Mouse (Mus musculus): ENCODE measurements at regions not wholly inside any gene's neighbourhood (a gene's known extent, or its start where the extent isn't known, plus 50 kb on each side); places are given as distances from the start of the nearest gene placed in this dataset.

DNA sequence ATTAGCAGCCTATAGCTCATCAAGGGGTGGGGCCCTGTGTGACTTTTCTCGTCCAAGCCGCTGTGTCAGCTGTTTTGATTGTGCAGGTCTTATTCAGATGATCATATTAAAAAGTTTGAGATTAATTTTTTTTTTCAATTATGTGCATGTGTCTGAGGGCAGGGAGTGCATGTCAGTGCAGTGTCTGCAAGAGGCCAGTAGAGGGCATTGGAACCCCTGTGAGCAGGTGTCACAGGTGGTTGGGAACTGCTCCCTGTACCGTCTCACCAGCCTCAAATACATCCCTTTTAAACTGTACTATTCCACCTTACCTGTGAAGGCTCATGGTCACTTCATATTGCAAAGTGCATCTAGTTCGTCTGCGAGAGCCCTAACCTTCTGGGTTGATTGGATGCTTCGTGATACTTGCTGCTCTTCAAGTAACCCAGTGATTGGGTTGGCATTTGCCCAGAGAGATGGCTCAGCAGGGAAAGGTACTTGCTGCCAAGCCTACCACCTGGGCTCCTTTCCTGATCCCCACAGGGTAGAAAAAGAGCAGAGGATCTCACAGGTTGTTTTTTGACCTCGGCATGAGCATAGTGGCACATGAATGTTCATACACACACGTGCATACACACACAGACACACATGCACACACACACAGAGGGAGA lies 178.3 kb upstream of the Fam19a5 start:
- no peak for ATAC-seq (ENCODE audit: low read depth)
- H3K4me1 ChIP-seq (replicated peaks; ENCODE audit: control insufficient read depth, insufficient read depth, low read length) = no peaks in the 10 kb centered on the region

GRCm38 (mm10) chr15:87367381-87367780 lies 176.7 kb upstream of the Fam19a5 start:
- Histone ChIP-seq H3K27me3 (ENCODE audit: control insufficient read depth, insufficient read depth, low read depth, low read length) (no peaks in the 10 kb centered on the region), H3K9me3 (ENCODE audit: control insufficient read depth, low read length) (no peaks in the 10 kb centered on the region), H3K9ac (ENCODE audit: low read length) (no peak overlapping the region), H3K36me3 (ENCODE audit: control insufficient read depth, insufficient read depth, low read length) (no peaks in the 10 kb centered on the region), H3K4me2 (ENCODE audit: low read depth, low read length) (no peak overlapping the region), H3K27ac (ENCODE audit: low read length) (no peak overlapping the region), H3K4me3 (ENCODE audit: low read length) (no peak overlapping the region), H3K4me1 (replicated peaks; ENCODE audit: control insufficient read depth, insufficient read depth, low read length) (no peaks in the 10 kb centered on the region)
- WGBS = 38% methylated on average over 5 of the region's 5 CpGs
- no peak for ATAC-seq (ENCODE audit: low read depth)

More for the DNA sequence above, 178.3 kb upstream of the Fam19a5 start:
- Histone ChIP-seq H3K9ac (ENCODE audit: low read length) (no peak overlapping the region), H3K4me2 (ENCODE audit: low read depth, low read length) (no peak overlapping the region), H3K9me3 (ENCODE audit: control insufficient read depth, low read length) (no peaks in the 10 kb centered on the region), H3K36me3 (ENCODE audit: control insufficient read depth, insufficient read depth, low read length) (no peaks in the 10 kb centered on the region), H3K27ac (ENCODE audit: low read length) (no peak overlapping the region), H3K27me3 (ENCODE audit: control insufficient read depth, insufficient read depth, low read depth, low read length) (no peaks in the 10 kb centered on the region), H3K4me3 (ENCODE audit: low read length) (no peak overlapping the region)
- WGBS = 44% methylated on average over 8 of the region's 8 CpGs

GRCm38 (mm10) chr15:87369381-87369780 lies 174.7 kb upstream of the Fam19a5 start:
- H3K4me1 ChIP-seq (replicated peaks; ENCODE audit: control insufficient read depth, insufficient read depth, low read length) = no peaks in the 10 kb centered on the region
- no peak overlapping the region for H3K4me3 ChIP-seq (ENCODE audit: low read length)
- H3K27me3 ChIP-seq (ENCODE audit: control insufficient read depth, insufficient read depth, low read depth, low read length) = no peaks in the 10 kb centered on the region
- no peak overlapping the region for H3K4me2 ChIP-seq (ENCODE audit: low read depth, low read length)
- H3K9me3 ChIP-seq (ENCODE audit: control insufficient read depth, low read length) = no peaks in the 10 kb centered on the region
- 76% methylated on average over 3 of the region's 3 CpGs for WGBS
- no peak overlapping the region for H3K27ac ChIP-seq (ENCODE audit: low read length)
- ATAC-seq (ENCODE audit: low read depth) = no peak
- no peaks in the 10 kb centered on the region for H3K36me3 ChIP-seq (ENCODE audit: control insufficient read depth, insufficient read depth, low read length)
- H3K9ac ChIP-seq (ENCODE audit: low read length) = no peak overlapping the region

DNA sequence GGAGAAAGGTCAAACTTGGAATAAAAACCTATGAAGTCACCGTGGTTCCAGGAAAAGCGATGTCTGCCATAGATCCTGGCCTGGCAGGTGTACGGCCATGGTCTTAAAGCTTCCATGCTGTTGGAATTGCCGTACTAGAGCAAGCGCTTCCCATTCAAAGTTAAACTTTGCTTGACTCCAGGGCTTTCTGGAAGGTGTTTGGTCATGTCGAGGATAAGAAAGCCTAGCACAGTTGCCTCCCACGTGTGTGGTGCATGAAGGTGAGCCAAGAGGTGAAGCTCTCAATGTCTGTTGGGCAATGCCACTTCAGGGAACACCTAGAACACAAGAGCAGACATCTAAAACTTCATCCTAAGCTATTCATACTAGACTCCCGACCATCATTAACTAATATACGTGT lies 174.3 kb upstream of the Fam19a5 start:
- Histone ChIP-seq H3K36me3 (ENCODE audit: control insufficient read depth, insufficient read depth, low read length) (no peaks in the 10 kb centered on the region), H3K4me3 (ENCODE audit: low read length) (no peak overlapping the region), H3K4me1 (replicated peaks; ENCODE audit: control insufficient read depth, insufficient read depth, low read length) (no peaks in the 10 kb centered on the region), H3K4me2 (ENCODE audit: low read depth, low read length) (no peak overlapping the region), H3K27me3 (ENCODE audit: control insufficient read depth, insufficient read depth, low read depth, low read length) (no peaks in the 10 kb centered on the region), H3K27ac (ENCODE audit: low read length) (no peak overlapping the region), H3K9me3 (ENCODE audit: control insufficient read depth, low read length) (no peaks in the 10 kb centered on the region), H3K9ac (ENCODE audit: low read length) (no peak overlapping the region)
- no peak for ATAC-seq (ENCODE audit: low read depth)
- 83% methylated on average over 9 of the region's 9 CpGs for WGBS

GRCm38 (mm10) chr15:87370761-87371160 lies 173.3 kb upstream of the Fam19a5 start:
- Histone ChIP-seq H3K9me3 (ENCODE audit: control insufficient read depth, low read length) (no peaks in the 10 kb centered on the region), H3K27ac (ENCODE audit: low read length) (no peak overlapping the region), H3K9ac (ENCODE audit: low read length) (no peak overlapping the region), H3K36me3 (ENCODE audit: control insufficient read depth, insufficient read depth, low read length) (no peaks in the 10 kb centered on the region), H3K27me3 (ENCODE audit: control insufficient read depth, insufficient read depth, low read depth, low read length) (no peaks in the 10 kb centered on the region), H3K4me1 (replicated peaks; ENCODE audit: control insufficient read depth, insufficient read depth, low read length) (no peaks in the 10 kb centered on the region), H3K4me2 (ENCODE audit: low read depth, low read length) (no peak overlapping the region), H3K4me3 (ENCODE audit: low read length) (no peak overlapping the region)
- 45% methylated on average over 7 of the region's 7 CpGs for WGBS
- peak; percentile 38; the same call in 1 of the 2 replicates for ATAC-seq (ENCODE audit: low read depth)

- Histone ChIP-seq H3K4me1 (replicated peaks; ENCODE audit: control insufficient read depth, insufficient read depth, low read length) (no peaks in the 10 kb centered on the region), H3K9me3 (ENCODE audit: control insufficient read depth, low read length) (no peaks in the 10 kb centered on the region), H3K4me3 (ENCODE audit: low read length) (no peak overlapping the region), H3K27ac (ENCODE audit: low read length) (no peak overlapping the region), H3K36me3 (ENCODE audit: control insufficient read depth, insufficient read depth, low read length) (no peaks in the 10 kb centered on the region), H3K27me3 (ENCODE audit: control insufficient read depth, insufficient read depth, low read depth, low read length) (no peaks in the 10 kb centered on the region), H3K9ac (ENCODE audit: low read length) (no peak overlapping the region), H3K4me2 (ENCODE audit: low read depth, low read length) (no peak overlapping the region)
- 66% methylated on average over 13 of the region's 13 CpGs for WGBS
- no peak for ATAC-seq (ENCODE audit: low read depth)
Measured at GRCm38 (mm10) chr15:87374670-87375069, 169.4 kb upstream of the Fam19a5 start.

- H3K9ac ChIP-seq (ENCODE audit: low read length) = no peak overlapping the region
- no peaks in the 10 kb centered on the region for H3K9me3 ChIP-seq (ENCODE audit: control insufficient read depth, low read length)
- no peak overlapping the region for H3K27ac ChIP-seq (ENCODE audit: low read length)
- no peak overlapping the region for H3K4me2 ChIP-seq (ENCODE audit: low read depth, low read length)
- WGBS = 67% methylated on average over 14 of the region's 14 CpGs
- no peak for ATAC-seq (ENCODE audit: low read depth)
- no peaks in the 10 kb centered on the region for H3K4me1 ChIP-seq (replicated peaks; ENCODE audit: control insufficient read depth, insufficient read depth, low read length)
- H3K27me3 ChIP-seq (ENCODE audit: control insufficient read depth, insufficient read depth, low read depth, low read length) = no peaks in the 10 kb centered on the region
- no peak overlapping the region for H3K4me3 ChIP-seq (ENCODE audit: low read length)
- no peaks in the 10 kb centered on the region for H3K36me3 ChIP-seq (ENCODE audit: control insufficient read depth, insufficient read depth, low read length)
Measured at GRCm38 (mm10) chr15:87375596-87376194, 168.4 kb upstream of the Fam19a5 start.

- Histone ChIP-seq H3K27ac (ENCODE audit: low read length) (no peak overlapping the region), H3K27me3 (ENCODE audit: control insufficient read depth, insufficient read depth, low read depth, low read length) (no peaks in the 10 kb centered on the region), H3K4me3 (ENCODE audit: low read length) (no peak overlapping the region), H3K4me2 (ENCODE audit: low read depth, low read length) (no peak overlapping the region), H3K9me3 (ENCODE audit: control insufficient read depth, low read length) (no peaks in the 10 kb centered on the region), H3K4me1 (replicated peaks; ENCODE audit: control insufficient read depth, insufficient read depth, low read length) (no peaks in the 10 kb centered on the region), H3K9ac (ENCODE audit: low read length) (no peak overlapping the region), H3K36me3 (ENCODE audit: control insufficient read depth, insufficient read depth, low read length) (no peaks in the 10 kb centered on the region)
- no peak for ATAC-seq (ENCODE audit: low read depth)
- 41% methylated on average over 6 of the region's 6 CpGs for WGBS
Measured at GRCm38 (mm10) chr15:87383551-87384265, 160.4 kb upstream of the Fam19a5 start.

DNA sequence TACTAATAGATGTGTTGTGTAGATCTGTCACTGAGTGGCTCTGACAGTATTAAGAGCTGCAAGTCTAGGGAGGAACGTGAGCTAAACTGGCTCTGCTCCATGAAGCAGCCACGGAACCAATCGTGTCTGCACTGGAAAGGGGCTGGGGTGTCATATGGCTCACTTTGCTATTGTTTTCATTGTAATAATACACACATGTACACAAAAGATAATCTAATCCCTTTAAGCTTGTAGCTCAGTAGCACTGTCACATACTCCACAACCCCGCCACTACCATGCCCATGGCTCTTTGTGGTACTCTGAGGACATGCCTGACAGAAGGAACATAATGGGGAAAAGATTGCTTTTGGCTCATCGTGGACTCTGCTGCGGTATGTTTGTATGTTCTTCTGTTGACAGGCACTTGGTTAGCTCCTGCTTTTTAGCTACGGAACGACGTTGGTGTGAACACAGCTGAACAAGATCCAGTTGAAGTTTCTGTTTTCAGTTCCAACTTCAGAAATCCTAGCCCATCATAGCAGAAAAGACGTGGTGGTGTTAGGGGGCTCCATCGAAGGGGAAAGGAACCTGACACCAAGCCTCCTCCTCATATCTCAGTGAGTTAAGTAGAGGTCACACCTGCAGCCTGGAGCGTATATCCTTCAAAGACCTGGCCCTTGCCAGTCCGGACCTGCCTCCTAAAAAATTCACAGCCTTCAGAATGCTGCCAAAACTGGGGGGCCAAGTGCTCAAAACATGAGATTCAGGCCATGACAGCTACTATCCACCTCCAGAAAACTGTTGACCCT lies 159.6 kb upstream of the Fam19a5 start:
- H3K9ac ChIP-seq (ENCODE audit: low read length) = no peak overlapping the region
- H3K4me2 ChIP-seq (ENCODE audit: low read depth, low read length) = no peak overlapping the region
- no peaks in the 10 kb centered on the region for H3K27me3 ChIP-seq (ENCODE audit: control insufficient read depth, insufficient read depth, low read depth, low read length)
- 41% methylated on average over 13 of the region's 13 CpGs for WGBS
- H3K9me3 ChIP-seq (ENCODE audit: control insufficient read depth, low read length) = no peaks in the 10 kb centered on the region
- H3K27ac ChIP-seq (ENCODE audit: low read length) = no peak overlapping the region
- H3K4me3 ChIP-seq (ENCODE audit: low read length) = no peak overlapping the region
- no peaks in the 10 kb centered on the region for H3K4me1 ChIP-seq (replicated peaks; ENCODE audit: control insufficient read depth, insufficient read depth, low read length)
- no peak for ATAC-seq (ENCODE audit: low read depth)
- H3K36me3 ChIP-seq (ENCODE audit: control insufficient read depth, insufficient read depth, low read length) = no peaks in the 10 kb centered on the region

All from lung, embryonic 16.5 days (tissue).